Mouse (Mus musculus) spleen, postnatal 10 days (tissue): ENCODE results near the gene Zfp28.
"Not testable (repeated sequence)": the region's sequence is repeated elsewhere in the genome, so short reads cannot be mapped to it uniquely, and the experiment has no call there.

Experiments
- DNase-seq, 2 experiments: peaks; one replicate each; pipeline ENCODE4 v3.0.0; 2021 to 2022; ENCODE audit warnings: low spot score in 2 of 2

Zfp28 gene

DNA sequence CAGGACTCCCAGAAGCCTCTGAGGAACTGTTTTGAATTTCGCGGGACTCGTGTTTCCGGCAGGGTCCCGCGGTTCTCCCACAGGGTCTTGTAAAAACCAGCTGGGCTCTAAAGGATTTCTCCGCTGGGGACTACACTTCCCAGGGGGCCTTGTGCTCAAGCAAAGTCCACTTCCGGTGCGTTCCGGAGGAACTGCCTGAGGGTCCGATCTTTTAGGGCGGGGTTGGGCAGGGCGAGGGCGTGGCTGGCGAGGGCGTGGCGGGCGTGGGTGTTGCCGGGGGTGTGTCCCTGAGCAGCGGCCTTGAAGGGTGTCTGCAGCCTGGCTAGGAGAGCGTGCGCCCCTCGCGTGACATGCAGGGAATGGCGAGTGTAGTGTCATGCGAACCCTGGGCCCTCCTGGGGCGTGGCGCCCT, at the start of gene Zfp28:
Gene Zfp28, plus strand, starts transcription at position 252 of the 412 bp plus-strand sequence.
- peak; percentile 74 to 93 for DNase-seq

- no peak for DNase-seq
Observed at GRCm38 (mm10) chr7:6339865-6340264, 43.2 kb upstream of the Zfp28 start.

GRCm38 (mm10) chr7:6343501-6344071, 39.5 kb upstream of the Zfp28 start, which contains the start of gene Gm3854:
Gene Gm3854, plus strand, starts transcription at chr7:6343759.
- no peak for DNase-seq

GRCm38 (mm10) chr7:6344124-6344523, 39.0 kb upstream of the Zfp28 start:
- no peak for DNase-seq

DNA sequence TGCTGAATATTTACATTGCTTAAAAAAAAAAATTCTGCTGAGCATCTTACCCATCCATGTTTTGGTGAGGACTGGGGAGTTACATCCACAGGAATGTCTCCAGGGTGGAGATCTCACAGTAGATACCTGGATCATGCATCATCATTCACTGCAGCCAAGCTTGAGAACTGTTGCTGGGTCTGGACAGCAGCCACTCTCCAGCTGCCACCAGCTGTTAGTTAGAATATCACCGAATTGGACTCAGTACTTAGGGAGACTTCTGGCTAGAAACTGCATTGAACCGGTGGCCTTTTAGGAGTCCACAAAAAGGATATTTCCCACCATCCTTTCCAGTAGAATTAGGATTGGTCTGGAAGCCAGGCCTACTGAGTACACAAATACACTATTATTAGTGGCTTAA, 25.0 kb upstream of the Zfp28 start:
- no peak for DNase-seq

GRCm38 (mm10) chr7:6358937-6359590, 24.0 kb upstream of the Zfp28 start:
- DNase-seq: no peak

- DNase-seq: no peak
Observed at GRCm38 (mm10) chr7:6360477-6361060, 22.5 kb upstream of the Zfp28 start.

DNA sequence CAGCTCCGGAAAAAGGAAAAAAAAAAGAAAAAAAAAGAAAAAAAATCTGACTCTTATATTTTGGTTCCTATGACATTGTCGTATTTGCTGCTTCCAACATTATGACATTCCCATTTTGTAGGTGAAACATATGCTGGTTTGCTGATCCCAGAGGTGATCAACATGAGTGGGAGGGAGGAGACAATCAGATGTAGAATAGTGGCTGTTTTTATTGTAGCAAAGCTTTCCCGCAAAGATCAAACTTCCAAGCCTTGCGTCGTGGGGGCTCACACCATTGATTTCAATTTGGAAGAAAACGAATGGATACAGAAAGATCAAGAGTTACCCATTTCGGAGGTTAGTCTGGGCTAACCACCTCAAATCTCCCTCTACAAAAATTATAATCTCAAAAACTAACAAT, 21.3 kb upstream of the Zfp28 start:
- no peak for DNase-seq

GRCm38 (mm10) chr7:6362268-6363046, 20.6 kb upstream of the Zfp28 start:
- peak; percentile 84 to 97 for DNase-seq

GRCm38 (mm10) chr7:6363047-6363488, 20.0 kb upstream of the Zfp28 start, which contains the start of gene Zfp78:
Gene Zfp78, plus strand, starts transcription at chr7:6363280.
- DNase-seq: peak in 1 of 2 experiments; percentile 84

DNA sequence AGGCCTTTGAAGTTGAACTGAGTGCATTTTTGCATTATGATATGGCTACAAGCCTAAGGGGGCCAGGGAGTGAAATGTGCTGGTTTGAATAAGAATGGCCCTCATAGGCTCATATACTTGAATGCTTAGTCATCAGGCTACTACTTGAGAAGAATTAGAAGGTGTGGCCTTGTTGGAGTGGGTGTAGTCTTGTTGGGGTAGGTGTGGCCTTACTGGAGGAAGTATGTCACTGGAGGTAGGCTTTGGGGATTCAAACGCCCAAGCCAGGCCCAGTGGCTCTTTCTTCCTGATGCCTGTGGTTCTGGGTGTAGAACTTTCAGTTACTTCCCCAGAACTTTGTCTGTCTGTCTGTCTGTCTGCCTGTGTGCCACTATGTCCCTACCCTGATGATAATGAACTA, 18.3 kb upstream of the Zfp28 start:
- DNase-seq: no peak

DNA sequence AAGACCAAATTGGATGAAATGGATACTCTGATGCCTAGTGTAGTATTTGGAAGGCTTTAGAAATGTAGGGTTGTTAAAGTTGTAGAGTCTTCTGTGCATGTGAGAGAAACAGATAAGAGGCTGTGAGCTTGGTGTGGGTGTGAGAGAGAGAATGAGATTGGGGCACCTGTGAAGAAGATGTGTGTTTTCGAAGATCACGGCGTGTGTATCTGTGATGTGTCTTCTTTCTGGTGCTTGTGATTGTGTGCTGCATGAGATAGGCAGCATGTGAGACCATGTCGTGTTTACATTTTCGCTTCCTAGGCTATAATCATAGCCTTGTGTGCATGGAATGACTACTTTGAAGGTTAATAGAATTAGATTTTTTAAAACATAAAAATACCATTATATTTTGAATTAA, 15.9 kb upstream of the Zfp28 start:
- DNase-seq: no peak

DNA sequence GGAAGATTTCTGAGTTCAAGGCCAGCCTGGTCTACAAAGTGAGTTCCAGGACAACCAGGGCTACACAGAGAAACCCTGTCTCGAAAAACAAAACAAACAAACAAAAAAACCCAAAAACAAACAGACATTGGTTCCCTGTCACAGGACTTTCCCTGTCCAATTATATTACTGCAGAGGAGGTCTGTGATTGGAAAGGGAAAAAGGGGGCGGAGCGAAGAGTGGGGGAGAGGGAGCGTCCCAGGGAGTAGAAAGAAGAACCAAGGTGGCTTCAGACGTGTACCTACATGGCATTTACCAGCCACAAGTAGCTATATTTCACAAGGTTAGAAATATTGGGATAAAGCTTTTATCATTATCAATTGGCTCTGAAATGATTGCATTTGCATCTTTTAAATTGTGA, 14.9 kb upstream of the Zfp28 start:
- not testable (repeated sequence) for DNase-seq

DNA sequence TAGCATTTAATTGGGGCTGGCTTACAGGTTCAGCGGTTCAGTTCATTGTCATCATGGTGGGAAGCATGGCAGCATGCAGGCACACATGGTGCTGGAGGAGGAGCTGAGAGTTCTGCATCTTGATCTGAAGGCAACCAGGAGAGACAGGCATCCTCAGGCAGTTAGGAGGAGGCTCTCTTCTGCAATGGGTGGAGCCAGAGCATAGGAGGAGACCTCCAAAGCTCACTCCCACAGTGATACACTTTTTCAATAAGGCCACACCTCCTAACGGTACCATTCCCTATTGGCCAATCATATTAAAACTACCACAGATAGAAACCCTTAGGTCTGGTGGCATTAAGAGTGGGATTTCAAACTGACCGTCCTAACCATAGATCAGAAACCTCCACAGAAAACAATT, 13.6 kb upstream of the Zfp28 start:
- DNase-seq: no peak

- DNase-seq: no peak
Observed at GRCm38 (mm10) chr7:6372993-6373392, 10.1 kb upstream of the Zfp28 start.

GRCm38 (mm10) chr7:6378441-6378840, 4.7 kb upstream of the Zfp28 start:
- no peak for DNase-seq

DNA sequence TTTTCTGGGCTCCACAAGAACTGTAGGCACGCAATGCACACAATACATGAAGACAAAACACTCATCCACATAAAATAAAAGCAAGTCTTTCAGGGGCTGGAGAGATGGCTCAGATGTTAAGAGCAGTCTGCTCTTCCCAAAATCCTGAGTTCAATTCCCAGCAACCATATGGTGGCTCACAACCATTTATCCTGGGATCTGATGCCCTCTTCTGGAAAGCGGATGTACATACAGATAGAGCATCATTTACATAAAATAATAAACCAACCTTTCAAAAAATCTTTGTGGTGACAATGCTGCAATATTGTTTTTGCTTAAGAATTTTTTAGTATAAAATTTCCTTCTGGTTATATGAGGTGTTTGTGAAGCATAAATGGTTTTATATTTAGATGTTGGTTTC, 1.7 kb upstream of the Zfp28 start:
- DNase-seq: no peak

GRCm38 (mm10) chr7:6384011-6384410, 916 bp downstream of the Zfp28 start:
- no peak for DNase-seq

DNA sequence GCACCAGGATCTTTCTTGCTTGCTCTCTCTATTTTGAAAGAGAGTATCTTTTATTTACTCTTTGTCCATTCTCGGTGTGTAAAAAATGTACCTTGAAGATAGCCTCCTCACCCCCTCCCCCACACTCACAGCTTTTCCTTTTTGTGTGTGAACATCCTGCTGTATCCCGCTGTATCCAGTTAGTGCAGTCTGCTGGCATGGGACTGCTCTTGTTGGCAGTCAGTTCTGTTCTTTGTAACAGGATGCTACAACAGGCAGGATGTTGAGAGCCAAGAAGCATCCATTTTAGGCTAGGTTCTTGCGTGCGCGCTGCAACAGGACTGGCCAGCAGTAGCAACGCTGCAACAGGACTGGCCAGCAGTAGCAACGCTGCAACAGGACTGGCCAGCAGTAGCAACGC, 3.9 kb downstream of the Zfp28 start:
- no peak for DNase-seq

- no peak for DNase-seq
Observed at GRCm38 (mm10) chr7:6388971-6389370, 5.9 kb downstream of the Zfp28 start.

- no peak for DNase-seq
Observed at GRCm38 (mm10) chr7:6389449-6389848, 6.4 kb downstream of the Zfp28 start.
